Mouse (Mus musculus) lung, postnatal 0 days (tissue): ENCODE data around the gene Gm4756. TPM values are rescaled to one million over a fixed set of nuclear protein-coding genes. Genes with fewer than 3 reads are reported as not detected.
"Not testable (repeated sequence)": the region's sequence is repeated elsewhere in the genome, so short reads cannot be mapped to it uniquely, and the experiment has no call there.

Source experiments
- ATAC-seq: fragments of 200-750 bp; cut with Nextera tagmentation; 2 replicates; pipeline ENCODE4 v1.8.0; 2017; ENCODE audit warnings: moderate library complexity
- DNase-seq: peaks from one replicate; pipeline ENCODE4 v3.0.0-alpha.2; 2016; ENCODE audit warnings: low spot score
- H3K27ac ChIP-seq: fragments of 300-500 bp; sonication (generic); 2 replicates; pipeline ENCODE4 v1.5.1; 2014; ENCODE audit warnings: antibody characterized with exemption, mild to moderate bottlenecking, low read length, mixed read lengths
- H3K27me3 ChIP-seq: fragments of 300-500 bp; sonication (generic); replicated peaks from 2 replicates; pipeline ENCODE4 v1.6.1; 2014; ENCODE audit warnings: low read length, mixed read lengths; ENCODE audit not compliant: insufficient read depth
- H3K36me3 ChIP-seq: fragments of 300-500 bp; sonication (generic); 2 replicates; pipeline ENCODE4 v1.6.1; 2014; ENCODE audit warnings: low read length, mixed read lengths; ENCODE audit not compliant: insufficient read depth
- H3K4me1 ChIP-seq: fragments of 300-500 bp; sonication (generic); 2 replicates; pipeline ENCODE4 v1.6.1; 2014; ENCODE audit warnings: antibody characterized with exemption, low read depth, low read length, mixed read lengths; ENCODE audit not compliant: insufficient read depth
- H3K4me2 ChIP-seq: fragments of 300-500 bp; sonication (generic); replicated peaks from 2 replicates; pipeline ENCODE4 v1.6.1; 2014; ENCODE audit warnings: low read depth, mild to moderate bottlenecking, low read length, moderate library complexity, mixed read lengths
- H3K4me3 ChIP-seq: fragments of 300-500 bp; sonication (generic); 2 replicates; pipeline ENCODE4 v1.5.1; 2014; ENCODE audit warnings: low read depth, low read length
- H3K9ac ChIP-seq: fragments of 300-500 bp; sonication (generic); replicated peaks from 2 replicates; pipeline ENCODE4 v1.6.1; 2014; ENCODE audit warnings: low read depth, mild to moderate bottlenecking
- H3K9me3 ChIP-seq: fragments of 300-500 bp; sonication (generic); 2 replicates; pipeline ENCODE4 v1.6.1; 2016; ENCODE audit warnings: low read length, mixed read lengths
- CTCF ChIP-seq: IDR thresholded peaks from 2 replicates; pipeline ENCODE4 v1.5.1; 2016; ENCODE audit warnings: antibody characterized with exemption, mild to moderate bottlenecking
- EP300 ChIP-seq: IDR thresholded peaks from 2 replicates; pipeline ENCODE4 v1.6.1; 2016; ENCODE audit warnings: antibody characterized with exemption, mild to moderate bottlenecking, control low read depth
- WGBS: fragments of 180-500 bp; shearing (Covaris S2); extraction: QIAGEN DNeasy Blood & Tissue Kit; methylation state at CpG from one replicate; pipeline ENCODE4 v1.1.7; 2014; 5-methylcytosine and 5-hydroxymethylcytosine counted together
- polyA plus RNA-seq: library from polyadenylated mRNA; unstranded; fragments of >200 nt; fragmentation: Nextera tagmentation; extraction: Ambion mirVana; gene quantifications from 2 replicates; pipeline ENCODE4 v1.2.1, GENCODE M21; 2015

The Gm4756 gene
- polyA plus RNA-seq, 1 experiment from 2014 or later = not detected

GRCm38 (mm10) chr12:72621441-72621840 lies 28.0 kb downstream of the Gm4756 start:
- DNase-seq (no peak), ATAC-seq (no peak)
- 63% methylated on average over 1 of the region's 1 CpGs for WGBS
- Histone ChIP-seq H3K27me3 (no peaks in the 10 kb centered on the region), H3K9me3 (no peaks in the 10 kb centered on the region), H3K4me1 (no peaks in the 10 kb centered on the region), H3K9ac (no peak overlapping the region), H3K27ac (no peak overlapping the region), H3K4me2 (no peak overlapping the region), H3K4me3 (no peak overlapping the region), H3K36me3 (no peaks in the 10 kb centered on the region)
- TF ChIP-seq CTCF = no peak
- TF ChIP-seq EP300 = no peak

DNA sequence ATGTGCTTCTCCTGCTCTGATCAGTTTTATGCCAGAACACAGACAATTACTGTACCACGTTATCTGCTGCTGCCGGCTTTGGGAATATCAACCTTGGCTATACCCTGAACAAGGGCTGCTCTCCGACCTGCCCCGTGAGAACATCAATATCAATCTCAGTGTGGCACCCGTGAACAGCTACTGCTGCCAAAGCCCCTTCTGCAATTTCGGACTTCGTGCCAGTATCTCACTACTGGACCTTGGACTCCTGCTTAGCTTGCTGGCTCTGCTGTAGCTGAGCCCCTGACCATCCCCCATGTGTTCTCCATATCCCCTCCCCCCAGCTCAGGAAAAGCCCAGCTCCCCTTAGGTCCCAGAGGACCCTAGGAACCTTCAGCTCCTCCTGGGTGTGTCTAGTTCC lies 28.6 kb downstream of the Gm4756 start:
- no peaks in the 10 kb centered on the region for H3K27me3 ChIP-seq
- H3K4me3 ChIP-seq = no peak overlapping the region
- no peaks in the 10 kb centered on the region for H3K9me3 ChIP-seq
- ATAC-seq (no peak), DNase-seq (no peak)
- H3K36me3 ChIP-seq = no peaks in the 10 kb centered on the region
- H3K4me2 ChIP-seq = no peak overlapping the region
- H3K27ac ChIP-seq = no peak overlapping the region
- WGBS = 88% methylated on average over 7 of the region's 7 CpGs
- H3K9ac ChIP-seq = no peak overlapping the region
- no peaks in the 10 kb centered on the region for H3K4me1 ChIP-seq
- TF ChIP-seq CTCF (no peak), EP300 (no peak)

DNA sequence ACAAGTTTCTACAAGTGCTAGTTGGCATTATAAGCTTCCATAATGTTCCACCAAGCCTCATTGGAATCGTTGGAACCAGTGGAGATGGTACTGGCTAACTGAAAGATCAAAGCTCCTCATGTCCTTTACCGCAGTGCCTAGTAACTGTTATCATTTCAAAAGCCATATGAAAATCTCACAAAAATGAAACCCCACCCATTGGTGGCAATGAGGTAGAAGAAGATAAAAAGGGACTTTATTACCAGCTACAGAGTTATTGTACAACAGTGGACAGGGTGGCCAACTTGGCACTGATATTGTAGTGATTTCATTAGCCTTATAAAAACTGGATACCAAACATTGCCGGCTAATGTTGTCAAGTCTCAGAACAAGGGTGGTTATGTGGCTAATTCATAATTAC lies 37.4 kb downstream of the Gm4756 start:
- no peak overlapping the region for H3K9ac ChIP-seq
- DNase-seq (no peak), ATAC-seq (no peak)
- H3K4me2 ChIP-seq = no peak overlapping the region
- H3K4me1 ChIP-seq = no peaks in the 10 kb centered on the region
- TF ChIP-seq EP300 = no peak
- TF ChIP-seq CTCF = no peak
- WGBS = 86% methylated on average over 3 of the region's 3 CpGs
- H3K27me3 ChIP-seq = no peaks in the 10 kb centered on the region
- no peaks in the 10 kb centered on the region for H3K36me3 ChIP-seq
- H3K9me3 ChIP-seq = no peaks in the 10 kb centered on the region
- H3K4me3 ChIP-seq = no peak overlapping the region
- H3K27ac ChIP-seq = no peak overlapping the region

DNA sequence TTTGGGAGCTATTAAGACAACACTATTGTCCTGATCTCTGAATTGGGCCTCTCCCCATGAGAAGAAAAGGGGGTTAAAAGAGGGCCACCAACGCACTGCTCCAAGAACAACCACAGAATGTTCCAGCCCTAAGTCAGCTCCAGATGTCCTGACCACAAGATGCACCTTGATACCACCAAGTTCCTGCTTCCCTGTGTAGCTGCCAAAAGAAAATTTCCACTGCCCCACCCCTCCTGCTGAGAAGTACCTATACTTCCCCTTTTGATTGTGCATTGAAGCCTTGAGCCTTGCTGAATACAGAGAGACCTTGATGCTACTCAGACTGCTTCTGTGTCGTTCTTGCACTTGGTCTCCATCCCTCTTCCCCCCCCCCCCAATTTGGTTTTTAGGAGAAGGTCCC lies 50.7 kb downstream of the Gm4756 start:
- H3K27me3 ChIP-seq, H3K36me3 ChIP-seq, H3K4me3 ChIP-seq, ATAC-seq, H3K4me1 ChIP-seq, H3K4me2 ChIP-seq, H3K9me3 ChIP-seq, H3K9ac ChIP-seq, DNase-seq, H3K27ac ChIP-seq: not testable (repeated sequence)
- 89% methylated on average over 2 of the region's 2 CpGs for WGBS

DNA sequence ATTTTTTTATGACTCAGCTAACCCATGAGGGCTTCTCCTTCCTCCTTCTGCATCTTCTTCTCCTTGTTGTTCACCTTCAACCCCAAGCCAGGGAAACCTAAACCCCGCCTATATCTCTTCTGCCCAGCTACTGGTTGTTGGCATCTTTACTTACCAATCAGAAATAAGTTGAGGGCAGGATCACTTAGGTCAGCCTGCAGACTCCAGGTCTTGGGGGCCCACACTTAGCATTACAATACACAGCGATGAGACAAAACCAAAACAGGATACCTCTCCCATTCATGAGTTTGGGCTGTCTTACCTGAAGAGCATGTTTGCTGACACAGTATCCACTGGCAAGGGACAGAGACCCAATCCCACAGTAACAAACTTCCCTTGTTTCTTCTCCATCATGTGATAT lies 55.5 kb downstream of the Gm4756 start:
- 61% methylated on average over 2 of the region's 2 CpGs for WGBS

GRCm38 (mm10) chr12:72592991-72593390 lies 56.5 kb downstream of the Gm4756 start:
- H3K4me3 ChIP-seq = no peak overlapping the region
- no peak for ATAC-seq
- H3K27ac ChIP-seq = no peak overlapping the region
- H3K9ac ChIP-seq = no peak overlapping the region
- H3K36me3 ChIP-seq = no peaks in the 10 kb centered on the region
- no peaks in the 10 kb centered on the region for H3K4me1 ChIP-seq
- DNase-seq = no peak
- H3K27me3 ChIP-seq = no peaks in the 10 kb centered on the region
- TF ChIP-seq CTCF (no peak), EP300 (no peak)
- H3K4me2 ChIP-seq = no peak overlapping the region
- H3K9me3 ChIP-seq = no peaks in the 10 kb centered on the region

More for the DNA sequence above, 55.5 kb downstream of the Gm4756 start:
- Histone ChIP-seq H3K27me3 (no peaks in the 10 kb centered on the region), H3K27ac (no peak overlapping the region), H3K4me1 (no peaks in the 10 kb centered on the region), H3K9me3 (no peaks in the 10 kb centered on the region), H3K36me3 (no peaks in the 10 kb centered on the region), H3K9ac (no peak overlapping the region), H3K4me3 (no peak overlapping the region), H3K4me2 (no peak overlapping the region)
- TF ChIP-seq EP300 = no peak
- TF ChIP-seq CTCF = no peak
- no peak for ATAC-seq
- DNase-seq = no peak

GRCm38 (mm10) chr12:72585339-72585738 lies 64.1 kb downstream of the Gm4756 start:
- WGBS = 94% methylated on average over 1 of the region's 1 CpGs
- TF ChIP-seq EP300 (no peak), CTCF (no peak)
- DNase-seq (no peak), ATAC-seq (no peak)
- Histone ChIP-seq H3K9me3 (no peaks in the 10 kb centered on the region), H3K4me2 (no peak overlapping the region), H3K27me3 (no peaks in the 10 kb centered on the region), H3K4me1 (no peaks in the 10 kb centered on the region), H3K4me3 (no peak overlapping the region), H3K9ac (no peak overlapping the region), H3K36me3 (no peaks in the 10 kb centered on the region), H3K27ac (no peak overlapping the region)
